Mouse (Mus musculus) frontal cortex, postnatal 25 days (tissue): ENCODE results near the gene Dffa.
"Not testable (repeated sequence)": the region's sequence is repeated elsewhere in the genome, so short reads cannot be mapped to it uniquely, and the experiment has no call there.

Experiments used
- DNase-seq, 2 experiments: peaks; one replicate each; pipeline ENCODE4 v3.0.0; 2022; ENCODE audit warnings: low spot score in 2 of 2

The Dffa gene

DNA sequence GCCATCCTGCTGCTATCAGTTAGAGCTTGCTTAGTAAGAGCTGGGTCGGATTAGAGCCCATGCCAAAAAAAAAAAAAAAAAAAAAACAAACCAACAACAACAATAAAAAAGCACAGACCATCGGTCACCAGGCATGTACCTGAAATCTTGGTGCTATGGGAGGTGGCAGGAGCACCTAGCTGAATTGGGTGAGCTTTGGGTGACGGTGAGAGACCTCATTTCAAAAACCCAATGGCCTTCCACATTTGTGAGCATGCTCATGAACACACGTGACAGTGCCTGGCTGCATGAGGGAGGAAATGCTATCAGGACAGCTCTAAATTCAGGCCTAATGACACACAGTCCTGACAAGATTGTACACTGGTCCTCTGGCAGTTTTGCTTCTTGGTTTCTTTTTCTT, 44.1 kb downstream of the Dffa start:
- no peak for DNase-seq

DNA sequence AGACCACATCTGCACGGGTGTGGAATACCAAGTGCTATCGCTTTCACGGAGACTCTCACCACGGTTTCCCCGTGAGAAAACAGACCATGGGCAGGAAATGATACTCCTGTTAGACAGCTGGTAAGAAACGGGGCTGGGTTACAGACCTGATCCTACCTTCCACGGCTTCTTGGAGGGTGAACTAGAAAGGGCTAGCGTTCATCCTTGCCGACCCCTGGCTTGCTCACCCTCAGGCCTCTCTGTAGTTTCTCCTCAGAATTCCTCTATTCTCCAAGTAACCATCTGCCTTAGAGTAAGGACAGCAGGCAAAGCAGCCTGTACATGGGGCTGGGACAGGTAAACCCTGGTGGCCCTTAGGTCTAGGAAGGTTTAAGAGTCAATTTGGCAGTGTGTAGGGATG, 45.2 kb downstream of the Dffa start:
- DNase-seq: no peak

DNA sequence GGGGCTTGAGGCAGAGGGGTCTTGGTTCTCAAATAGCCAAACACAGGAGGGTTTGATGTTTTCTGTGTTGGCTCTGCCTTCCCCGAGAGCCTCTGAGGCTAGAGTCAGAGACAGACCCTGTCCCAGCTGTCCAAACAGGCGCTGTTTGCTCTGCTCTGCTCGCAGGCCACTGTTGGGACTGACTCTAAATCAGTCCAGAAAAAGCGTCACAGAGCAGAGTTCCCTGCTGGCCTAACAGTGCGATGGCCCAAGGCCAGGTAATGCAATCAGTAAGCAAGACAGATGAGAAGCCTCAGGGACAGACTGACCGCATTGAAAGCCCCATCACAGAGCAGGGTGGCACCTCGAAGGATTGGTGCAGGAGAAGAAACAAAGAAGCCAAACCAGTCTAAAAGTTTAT, 45.7 kb downstream of the Dffa start:
- no peak for DNase-seq

DNA sequence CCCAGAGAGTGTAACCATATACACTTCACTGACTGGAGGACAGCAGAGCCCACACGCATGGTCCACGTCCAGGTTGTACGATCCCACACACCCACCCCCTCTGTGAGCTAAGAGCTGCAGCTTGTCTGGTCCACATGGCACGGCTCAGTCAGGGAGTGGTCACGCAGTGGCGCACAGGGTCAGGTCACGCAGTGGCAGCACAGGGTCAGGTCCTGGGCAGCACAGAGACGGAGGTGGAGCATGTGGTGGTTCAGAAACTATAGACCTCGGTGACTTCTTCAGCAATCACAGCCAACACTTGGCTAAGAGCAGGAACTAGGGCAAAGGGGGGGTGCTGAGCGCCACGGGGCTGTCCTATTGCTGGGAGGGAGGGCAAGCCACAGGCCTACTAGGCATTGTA, 46.3 kb downstream of the Dffa start:
- no peak for DNase-seq

DNA sequence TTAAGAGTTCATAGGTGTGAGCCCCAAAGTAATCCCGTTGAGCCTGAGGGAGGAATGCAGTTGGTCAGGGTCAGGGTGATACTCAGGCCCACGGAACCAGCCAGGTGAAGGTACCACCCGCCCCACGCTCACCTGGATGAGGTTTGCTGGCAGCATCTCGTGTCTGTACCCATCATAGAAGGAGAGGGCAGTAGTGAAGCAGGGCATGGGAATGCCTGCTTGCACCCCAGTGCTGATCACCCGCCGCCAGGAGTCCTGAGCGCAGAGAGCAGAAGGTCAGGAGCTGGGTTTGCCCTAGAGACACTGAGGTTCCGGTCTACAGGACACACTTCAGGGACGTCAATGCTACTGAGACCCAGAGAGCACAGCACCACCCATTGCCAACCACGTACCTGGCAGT, 46.8 kb downstream of the Dffa start:
- DNase-seq: no peak

DNA sequence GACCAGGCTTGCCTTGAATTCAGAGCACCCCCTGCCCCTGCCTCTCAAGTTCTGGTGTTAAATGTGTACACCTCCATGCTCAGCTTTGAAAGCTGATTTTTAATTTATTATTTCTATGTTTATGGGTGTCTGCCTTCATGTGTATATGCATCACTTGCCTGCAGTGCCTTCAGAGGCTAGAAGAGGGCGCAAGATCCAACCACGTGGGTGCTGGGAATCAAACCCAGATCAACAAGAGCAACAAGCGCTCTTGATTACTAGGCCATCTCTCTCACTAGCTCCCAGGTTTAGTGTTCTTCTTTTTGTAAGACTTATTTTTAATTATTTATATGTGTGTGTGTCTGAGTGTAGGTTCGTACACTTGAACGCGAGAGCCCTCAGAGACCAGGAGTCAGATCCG, 50.9 kb downstream of the Dffa start:
- DNase-seq: no peak

DNA sequence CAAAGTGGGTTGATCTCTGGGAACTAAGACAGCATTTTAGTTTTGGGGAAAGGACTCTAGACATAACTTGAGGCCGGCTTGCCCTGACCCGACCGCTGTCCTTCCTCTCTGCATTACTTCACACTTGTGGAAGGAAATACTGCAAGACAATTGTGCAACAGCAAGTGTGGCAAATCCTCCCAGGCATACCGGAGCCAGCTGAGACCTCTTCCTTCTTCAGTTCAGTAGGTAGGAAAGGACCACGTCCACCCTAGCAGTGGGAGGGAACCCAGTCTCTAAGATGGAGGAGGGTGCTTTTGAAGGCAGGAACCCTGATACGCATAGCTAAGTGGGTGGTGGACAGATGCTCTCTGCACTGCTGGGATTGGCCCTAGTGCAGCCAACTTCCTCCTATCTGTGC, 51.8 kb downstream of the Dffa start:
- DNase-seq: no peak

DNA sequence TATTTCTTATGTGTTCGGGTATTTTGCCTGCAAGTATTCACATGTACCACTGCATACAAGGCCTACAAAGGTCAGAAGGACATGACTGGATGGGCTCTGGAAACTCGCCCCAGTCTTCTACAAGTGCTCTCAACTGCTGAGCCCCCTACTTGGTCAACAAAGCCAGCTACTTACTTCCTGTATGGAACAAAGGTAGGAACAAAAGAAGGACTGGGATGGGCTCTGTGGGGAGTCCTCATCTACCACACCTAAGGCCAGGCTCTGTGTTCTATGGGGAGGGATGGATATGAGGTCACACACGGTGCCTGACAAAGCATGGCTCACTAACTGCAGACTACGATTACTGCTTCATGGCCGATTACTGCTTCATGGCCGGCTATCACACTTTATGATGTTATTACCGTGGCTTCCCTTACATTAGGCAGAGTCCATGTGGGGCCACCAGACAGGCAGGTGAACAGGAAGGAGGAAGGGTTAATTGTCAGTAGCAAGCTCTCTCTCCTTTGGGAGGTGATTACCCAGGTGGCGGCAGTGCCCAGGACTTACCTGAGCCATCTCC, 53.5 kb downstream of the Dffa start:
- DNase-seq: no peak

DNA sequence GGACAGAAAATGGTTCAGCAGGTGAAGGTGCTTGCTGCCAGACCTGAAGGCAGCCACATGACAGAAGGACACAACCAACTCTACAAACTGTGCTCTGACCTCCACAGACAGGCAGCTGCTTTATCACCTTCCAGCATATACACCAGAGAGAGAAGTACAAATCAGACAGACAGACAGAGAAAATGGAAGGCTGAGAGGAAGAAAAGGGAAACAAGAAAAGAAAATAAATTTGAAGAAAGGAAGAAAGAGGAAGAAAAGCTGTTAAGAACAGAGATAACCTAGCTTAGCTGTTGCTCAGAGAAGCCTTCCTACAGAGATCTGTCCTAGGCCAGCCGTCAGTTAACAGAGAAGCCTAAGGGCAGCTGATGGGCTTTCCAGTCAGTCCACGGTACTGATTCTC, 55.3 kb downstream of the Dffa start:
- no peak for DNase-seq

DNA sequence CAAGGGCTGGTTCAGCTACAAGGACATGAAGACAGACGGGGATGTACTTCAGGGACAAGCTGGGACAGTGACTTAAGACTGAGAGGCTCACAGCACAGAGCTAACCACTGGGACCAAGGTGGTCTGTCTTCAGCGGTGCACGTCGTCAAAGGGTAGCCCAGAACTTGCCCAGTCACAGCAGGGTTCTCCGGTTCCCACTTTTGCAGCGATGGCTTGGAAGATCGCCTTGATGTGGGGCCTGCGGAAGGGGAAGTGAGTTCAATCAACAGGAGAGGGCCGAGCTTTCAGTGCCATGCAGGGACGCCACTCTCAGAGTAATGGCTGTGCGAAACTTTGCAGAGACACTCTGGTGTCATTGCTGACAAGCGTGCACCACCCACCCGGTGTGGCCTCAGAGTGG, 55.9 kb downstream of the Dffa start:
- DNase-seq: no peak

DNA sequence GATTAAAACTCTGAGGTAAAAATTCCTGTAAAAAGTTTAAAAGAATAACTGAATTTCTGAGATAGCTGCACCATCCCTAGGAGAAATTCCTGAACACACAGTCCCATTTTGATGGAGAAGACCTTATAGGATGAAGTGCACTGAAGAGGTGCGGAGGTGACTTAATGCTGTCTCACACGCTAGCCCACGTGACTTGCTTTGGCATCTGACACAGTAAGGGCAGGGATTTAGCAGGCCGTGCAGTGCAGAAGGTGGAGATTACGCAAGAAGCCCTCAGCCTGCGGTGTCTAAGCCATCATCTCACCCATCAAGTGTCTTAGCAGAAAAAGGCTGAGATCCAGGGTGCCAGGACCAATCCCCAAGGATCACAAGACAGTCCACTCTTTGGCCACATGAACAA, 57.2 kb downstream of the Dffa start:
- DNase-seq: no peak

DNA sequence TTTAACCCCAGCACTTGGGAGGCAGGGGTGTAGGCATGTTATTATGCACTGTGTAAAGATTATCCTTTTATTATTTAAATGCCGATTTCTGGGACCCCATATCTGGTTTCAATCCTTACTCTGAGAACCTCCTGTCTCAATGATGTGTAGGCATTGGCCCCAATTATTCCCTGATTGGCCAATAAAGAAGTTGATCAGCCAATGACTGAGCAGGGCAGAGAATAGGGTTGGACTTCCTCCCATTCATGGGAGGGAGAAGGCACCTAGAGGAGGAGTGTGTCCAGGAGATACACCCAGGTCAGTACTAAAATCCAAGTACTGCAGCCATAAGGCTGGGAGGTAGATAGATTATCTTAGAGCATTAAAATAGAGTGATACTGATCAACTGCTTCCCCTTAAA, 59.2 kb downstream of the Dffa start:
- no peak for DNase-seq

DNA sequence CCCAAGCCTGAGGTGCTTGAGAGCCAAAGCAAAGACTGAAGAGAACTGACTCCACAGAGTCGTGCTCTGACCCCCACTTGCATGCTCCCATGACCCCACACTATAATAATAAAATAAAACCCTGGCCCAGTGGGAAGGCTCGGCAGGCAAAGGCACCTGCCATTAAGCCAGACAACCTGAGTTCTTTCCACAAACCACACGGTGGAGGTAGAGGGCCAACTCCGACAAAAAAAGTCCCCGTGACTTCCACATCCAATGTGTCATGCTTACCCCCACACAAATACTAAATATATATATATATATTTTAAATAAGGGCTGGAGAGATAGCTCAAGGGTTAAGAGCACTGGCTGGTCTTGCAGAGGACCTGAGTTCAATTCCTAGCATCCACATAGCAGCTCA, 60.2 kb downstream of the Dffa start:
- DNase-seq: no peak

DNA sequence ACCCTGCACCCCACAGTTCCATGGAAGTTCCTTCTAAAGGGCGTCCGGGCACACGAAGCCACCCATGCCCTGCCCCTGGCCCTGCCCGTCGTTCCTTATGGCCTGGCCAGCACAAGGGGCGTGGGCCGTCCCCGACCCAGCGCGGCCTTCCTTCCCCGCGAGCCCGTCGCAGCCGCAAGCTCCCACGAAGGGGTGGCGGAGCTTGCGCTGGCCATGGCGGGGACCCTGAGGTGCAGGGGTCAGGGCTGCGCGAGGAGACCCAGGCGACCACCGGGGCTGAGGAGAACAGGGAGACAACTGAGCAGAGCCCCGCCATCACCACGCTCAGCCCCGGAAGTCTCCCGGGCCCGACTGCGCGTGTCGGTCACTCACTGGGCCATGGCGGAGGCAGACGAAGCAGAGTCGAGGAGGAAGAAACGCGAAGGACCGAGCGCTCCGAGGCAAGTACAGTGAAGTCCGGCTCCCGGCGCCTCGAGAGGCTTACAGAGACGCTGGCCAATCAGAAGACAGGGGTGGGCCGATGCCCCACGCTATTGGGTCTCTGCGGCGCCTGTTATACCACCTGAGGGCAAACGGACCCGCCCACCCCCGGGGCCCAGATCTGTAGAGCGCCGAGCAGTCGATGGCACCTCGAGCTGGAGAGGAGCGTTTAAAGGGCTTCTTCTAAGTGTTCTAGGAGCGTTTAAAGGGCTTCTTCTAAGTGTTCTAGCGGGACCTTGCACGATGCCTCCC, 62.4 kb downstream of the Dffa start, which contains the start of gene Pgd:
Gene Pgd, minus strand, starts transcription at position 557 of the 732 bp plus-strand sequence.
- DNase-seq: peak; percentile 96 to 97

DNA sequence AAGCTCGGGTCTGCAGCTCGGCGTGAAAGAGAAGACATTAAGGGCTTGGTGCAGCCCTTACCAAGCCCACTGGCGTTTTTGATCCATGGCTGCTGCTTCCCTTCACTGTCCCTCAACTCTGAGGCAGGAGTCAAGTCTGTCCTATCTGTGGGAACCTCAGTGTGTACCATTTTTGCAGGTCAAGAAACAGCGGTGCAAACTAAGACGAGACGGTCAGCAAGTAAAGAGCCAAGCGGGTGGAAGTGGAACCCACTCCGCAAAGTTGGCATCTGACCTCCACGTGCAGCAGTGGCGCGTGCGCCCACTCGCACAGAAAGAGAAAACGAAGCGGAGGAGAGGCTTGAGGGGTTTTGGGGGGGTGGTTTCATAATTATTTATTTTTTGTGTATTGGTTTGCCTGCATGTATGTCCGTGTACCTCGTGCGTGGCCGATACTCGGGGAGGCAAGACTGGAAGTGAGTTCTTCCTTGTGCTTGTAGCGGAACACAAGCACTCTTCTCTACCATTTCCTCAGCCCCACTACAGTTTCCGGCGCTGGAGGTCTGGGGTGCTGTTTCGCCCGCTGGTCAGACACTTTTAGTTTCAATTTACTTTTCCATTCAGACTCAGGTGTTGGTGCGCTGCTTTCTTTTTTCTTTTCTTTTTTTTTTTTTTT, 63.1 kb downstream of the Dffa start:
- DNase-seq: no peak

DNA sequence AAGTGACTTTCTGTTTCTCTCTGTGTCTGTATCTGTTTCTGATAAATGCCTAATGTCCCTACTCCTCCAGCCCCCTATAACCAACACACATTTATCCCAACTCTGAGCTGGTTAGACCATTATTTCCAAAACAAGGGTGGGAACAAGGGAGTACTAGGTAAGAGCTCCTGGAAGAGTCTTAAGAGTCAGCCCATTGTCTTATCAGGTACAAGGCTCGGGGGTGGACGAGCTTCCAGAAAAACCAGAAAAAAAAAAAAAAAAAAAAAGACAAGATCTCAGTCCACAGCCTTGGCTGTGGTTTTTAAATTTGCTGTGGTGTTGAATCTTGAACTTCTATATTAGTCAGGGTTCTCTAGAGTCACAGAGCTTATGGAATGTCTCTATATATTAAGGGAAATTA, 64.1 kb downstream of the Dffa start:
- DNase-seq: no peak

DNA sequence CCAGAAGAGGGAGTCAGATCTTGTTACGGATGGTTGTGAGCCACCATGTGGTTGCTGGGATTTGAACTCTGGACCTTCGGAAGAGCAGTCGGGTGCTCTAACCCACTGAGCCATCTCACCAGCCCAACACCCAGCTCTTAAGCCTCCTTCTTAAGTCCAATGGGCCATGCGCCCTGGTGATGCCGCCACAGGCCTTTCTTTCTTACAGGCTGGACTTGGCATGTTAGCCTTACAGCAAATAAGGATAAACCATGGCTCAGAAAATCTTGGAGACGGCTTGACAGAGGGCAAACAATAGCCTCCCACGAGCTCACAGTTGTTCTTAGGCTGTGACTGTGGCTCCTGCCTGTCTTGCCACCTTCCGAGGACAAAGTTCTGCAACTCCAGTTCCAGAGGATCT, 66.0 kb downstream of the Dffa start:
- not testable (repeated sequence) for DNase-seq
